Mouse (Mus musculus) heart, embryonic 13.5 days (tissue): ENCODE data around the gene Smim24. TPM values are rescaled to one million over a fixed set of nuclear protein-coding genes. Genes with fewer than 3 reads are reported as not detected.
A peak's percentile ranks its signal among the peaks of the same experiment; 100 is the strongest.

Experiments used
- ATAC-seq: fragments of 200-750 bp; cut with Nextera tagmentation; 2 replicates; pipeline ENCODE4 v1.8.0; 2017; ENCODE audit warnings: moderate TSS enrichment; ENCODE audit not compliant: insufficient number of reproducible peaks, low FRiP score, low TSS enrichment; ENCODE audit errors: extremely low read depth
- H3K27ac ChIP-seq: fragments of 300-500 bp; sonication (generic); replicated peaks from 2 replicates; pipeline ENCODE4 v1.5.1; 2015; ENCODE audit warnings: moderate library complexity, mild to moderate bottlenecking, inconsistent platforms
- H3K27me3 ChIP-seq: fragments of 300-500 bp; sonication (generic); replicated peaks from 2 replicates; pipeline ENCODE4 v1.6.1; 2015; ENCODE audit warnings: mild to moderate bottlenecking, inconsistent platforms
- H3K36me3 ChIP-seq: fragments of 300-500 bp; sonication (generic); 2 replicates; pipeline ENCODE4 v1.6.1; 2015; ENCODE audit warnings: mild to moderate bottlenecking, inconsistent platforms
- H3K4me1 ChIP-seq: fragments of 300-500 bp; sonication (generic); 2 replicates; pipeline ENCODE4 v1.6.1; 2015; ENCODE audit warnings: inconsistent platforms
- H3K4me2 ChIP-seq: fragments of 300-500 bp; sonication (generic); 2 replicates; pipeline ENCODE4 v1.6.1; 2015; ENCODE audit warnings: inconsistent platforms, mild to moderate bottlenecking, moderate library complexity
- H3K4me3 ChIP-seq: fragments of 300-500 bp; sonication (generic); 2 replicates; pipeline ENCODE4 v1.5.1; 2015; ENCODE audit warnings: moderate library complexity, mild to moderate bottlenecking, inconsistent platforms
- H3K9ac ChIP-seq: fragments of 300-500 bp; sonication (generic); 2 replicates; pipeline ENCODE4 v1.6.1; 2015; ENCODE audit warnings: inconsistent platforms, mild to moderate bottlenecking, moderate library complexity
- H3K9me3 ChIP-seq: fragments of 300-500 bp; sonication (generic); 2 replicates; pipeline ENCODE4 v1.6.1; 2016; ENCODE audit warnings: inconsistent platforms
- WGBS: fragments of 180-500 bp; shearing (Covaris S2); methylation state at CpG from one replicate; pipeline ENCODE4 v1.1.7; 2015; ENCODE audit warnings: mixed read lengths; 5-methylcytosine and 5-hydroxymethylcytosine counted together
- microRNA-seq: library from miRNA; unstranded; fragments of <30 nt; microRNA quantifications from one replicate; pipeline ENCODE4, GENCODE M21; 2016
- polyA plus RNA-seq: library from polyadenylated mRNA; unstranded; fragments of >200 nt; fragmentation: Nextera tagmentation; extraction: Ambion mirVana; gene quantifications from 2 replicates; pipeline ENCODE4 v1.2.1, GENCODE M21; 2015

Gene Smim24
- polyA plus RNA-seq, 1 experiment from 2014 or later: 2.7 TPM

DNA sequence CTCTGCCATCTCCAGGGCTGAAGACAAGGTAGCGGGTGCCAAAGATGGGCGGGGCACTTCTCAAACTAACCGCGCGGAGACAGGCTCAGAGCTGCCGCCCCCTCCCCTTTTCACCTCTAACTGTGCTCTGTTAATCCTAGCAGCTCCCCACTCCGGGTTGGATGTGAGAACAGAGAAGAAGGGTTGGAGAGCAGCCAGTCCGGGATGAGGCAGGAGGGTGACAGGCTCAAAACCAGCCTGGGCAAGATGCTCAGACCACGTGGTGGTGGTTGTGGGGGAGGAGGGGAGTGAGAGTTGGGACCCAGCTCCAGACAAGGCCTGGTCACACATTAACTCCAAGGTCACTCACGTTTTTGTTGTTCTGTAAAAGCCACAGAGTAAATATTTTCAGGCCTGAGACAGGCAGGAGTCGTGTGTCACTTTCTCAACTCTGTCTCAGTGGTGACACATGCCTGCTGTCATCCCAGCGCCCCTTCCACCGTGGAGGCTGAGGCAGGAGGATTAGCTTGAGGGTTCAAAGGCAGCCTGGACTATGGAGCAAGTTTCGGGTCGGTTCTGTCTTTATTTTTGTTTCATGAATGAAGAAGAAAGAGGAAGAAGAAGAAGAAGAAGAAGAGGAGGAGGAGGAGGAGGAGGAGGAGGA is 38.8 kb downstream of the Smim24 start:
- Histone ChIP-seq H3K4me3 (peak overlapping the region; percentile 81), H3K27ac (peak overlapping the region; percentile 97), H3K4me2 (peak overlapping the region; percentile 93), H3K36me3 (no peaks in the 10 kb centered on the region), H3K27me3 (peaks cover 13% of the 10 kb centered on the region; the same call in 1 of the 2 replicates), H3K9ac (peak overlapping the region; percentile 93), H3K9me3 (no peaks in the 10 kb centered on the region), H3K4me1 (peaks cover 49% of the 10 kb centered on the region)
- ATAC-seq: no peak
- 14% methylated on average over 13 of the region's 15 CpGs for WGBS

- no peak overlapping the region for H3K9ac ChIP-seq
- peaks cover 47% of the 10 kb centered on the region for H3K4me1 ChIP-seq
- no peaks in the 10 kb centered on the region for H3K9me3 ChIP-seq
- H3K4me2 ChIP-seq: peak overlapping the region; percentile 66
- 59% methylated on average over 21 of the region's 21 CpGs for WGBS
- no peak overlapping the region for H3K27ac ChIP-seq
- no peak for ATAC-seq
- H3K4me3 ChIP-seq: peak overlapping the region; percentile 34; the same call in 1 of the 2 replicates
- no peaks in the 10 kb centered on the region for H3K36me3 ChIP-seq
- H3K27me3 ChIP-seq: peaks cover 13% of the 10 kb centered on the region; the same call in 1 of the 2 replicates
Observed at GRCm38 (mm10) chr10:81432169-81432867, 39.5 kb downstream of the Smim24 start.

GRCm38 (mm10) chr10:81432868-81433262 is 40.0 kb downstream of the Smim24 start:
- H3K27ac ChIP-seq: no peak overlapping the region
- 4% methylated on average over 17 of the region's 17 CpGs for WGBS
- peak overlapping the region; percentile 44 for H3K9ac ChIP-seq
- H3K9me3 ChIP-seq: no peaks in the 10 kb centered on the region
- peak overlapping the region; percentile 66 for H3K4me2 ChIP-seq
- H3K4me3 ChIP-seq: peak overlapping the region; percentile 34
- no peaks in the 10 kb centered on the region for H3K36me3 ChIP-seq
- peak; percentile 55 for ATAC-seq
- peaks cover 13% of the 10 kb centered on the region; the same call in 1 of the 2 replicates for H3K27me3 ChIP-seq
- H3K4me1 ChIP-seq: peaks cover 43% of the 10 kb centered on the region

- H3K4me1 ChIP-seq: peaks cover 43% of the 10 kb centered on the region
- peaks cover 8% of the 10 kb centered on the region; the same call in 1 of the 2 replicates for H3K27me3 ChIP-seq
- no peak overlapping the region for H3K27ac ChIP-seq
- peak overlapping the region; percentile 66 for H3K4me2 ChIP-seq
- H3K9me3 ChIP-seq: no peaks in the 10 kb centered on the region
- 67% methylated on average over 26 of the region's 26 CpGs for WGBS
- no peak for ATAC-seq
- no peaks in the 10 kb centered on the region for H3K36me3 ChIP-seq
- H3K9ac ChIP-seq: peak overlapping the region; percentile 44; the same call in 1 of the 2 replicates
- no peak overlapping the region for H3K4me3 ChIP-seq
Observed at GRCm38 (mm10) chr10:81433541-81434289, 40.9 kb downstream of the Smim24 start.

DNA sequence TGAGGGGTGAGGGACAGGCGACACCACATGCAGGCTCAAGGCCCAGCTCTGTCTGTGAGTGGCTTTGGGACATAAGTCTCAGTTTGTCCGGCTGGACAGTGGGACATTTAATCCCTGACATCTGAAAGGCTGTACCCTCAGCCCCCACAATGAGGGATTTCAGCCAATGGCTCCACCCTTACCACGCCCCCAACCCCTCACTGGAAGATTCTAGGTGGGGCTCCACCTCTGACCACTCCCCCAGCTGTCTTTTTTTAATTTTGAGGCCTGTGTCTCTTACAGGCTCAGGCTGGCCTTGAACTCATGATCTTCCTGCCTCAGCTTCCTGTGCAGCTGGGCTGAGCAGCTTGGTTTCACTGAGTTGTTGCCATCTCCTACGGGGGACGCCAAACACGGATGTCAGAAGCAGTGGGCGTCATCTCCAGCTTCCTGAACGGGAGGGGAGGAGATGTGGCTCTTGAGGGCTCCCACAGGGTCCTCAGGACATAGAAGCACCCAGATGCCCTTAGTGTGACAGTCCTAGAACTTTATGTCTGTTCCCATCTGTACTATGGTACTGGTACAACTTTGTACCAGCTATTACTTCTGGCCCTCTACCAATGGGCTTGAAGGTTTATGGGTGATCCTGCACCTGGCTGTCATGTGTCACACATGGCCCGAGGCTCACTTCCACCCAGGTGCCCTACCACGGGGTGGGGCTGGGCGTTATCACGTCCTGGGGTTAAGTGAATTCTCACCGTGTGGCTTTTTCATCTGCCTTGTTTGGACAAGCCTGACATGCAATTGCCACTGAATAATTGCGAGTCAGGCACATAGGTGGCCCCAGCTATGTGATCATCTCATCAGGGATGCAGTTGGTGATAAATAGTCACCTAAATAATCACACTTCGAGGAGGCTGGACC is 41.8 kb downstream of the Smim24 start:
- no peak overlapping the region for H3K27ac ChIP-seq

DNA sequence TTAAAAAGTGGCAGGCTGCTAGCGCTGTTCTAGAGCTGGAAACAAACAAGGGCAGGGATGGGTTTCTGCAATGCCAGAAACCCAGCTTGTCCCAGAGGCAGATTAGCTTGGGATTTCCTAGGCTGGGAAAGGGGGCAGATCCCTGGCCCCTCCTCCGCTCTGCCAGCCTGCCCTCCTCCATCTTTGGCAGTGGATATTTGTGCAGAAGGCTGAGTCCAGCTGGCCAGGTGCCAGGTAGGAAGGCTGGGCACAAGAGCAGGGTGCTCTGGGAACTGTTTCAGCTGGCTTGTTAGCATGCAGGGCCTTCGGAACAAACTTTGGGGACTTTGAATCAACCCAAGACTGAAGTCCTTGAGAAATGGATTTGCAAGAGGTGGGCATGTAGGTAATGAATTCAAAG is 42.6 kb downstream of the Smim24 start:
- Histone ChIP-seq H3K4me3 (no peak overlapping the region), H3K9me3 (no peaks in the 10 kb centered on the region), H3K27ac (no peak overlapping the region), H3K27me3 (peaks cover 8% of the 10 kb centered on the region; the same call in 1 of the 2 replicates), H3K9ac (peak overlapping the region; percentile 20; the same call in 1 of the 2 replicates), H3K4me2 (no peak overlapping the region), H3K36me3 (no peaks in the 10 kb centered on the region), H3K4me1 (peaks cover 34% of the 10 kb centered on the region)
- 56% methylated on average over 3 of the region's 3 CpGs for WGBS
- no peak for ATAC-seq

More for the DNA sequence above, 41.8 kb downstream of the Smim24 start:
- Histone ChIP-seq H3K4me2 (no peak overlapping the region), H3K9me3 (no peaks in the 10 kb centered on the region), H3K36me3 (no peaks in the 10 kb centered on the region), H3K4me3 (no peak overlapping the region), H3K27me3 (peaks cover 8% of the 10 kb centered on the region; the same call in 1 of the 2 replicates), H3K9ac (peak overlapping the region; percentile 20; the same call in 1 of the 2 replicates), H3K4me1 (peaks cover 37% of the 10 kb centered on the region)
- ATAC-seq: no peak
- WGBS: 51% methylated on average over 15 of the region's 15 CpGs

- Histone ChIP-seq H3K27me3 (peaks cover 27% of the 10 kb centered on the region), H3K4me1 (no peaks in the 10 kb centered on the region), H3K36me3 (no peaks in the 10 kb centered on the region), H3K9me3 (no peaks in the 10 kb centered on the region), H3K9ac (no peak overlapping the region), H3K4me3 (no peak overlapping the region), H3K27ac (no peak overlapping the region), H3K4me2 (no peak overlapping the region)
- ATAC-seq: no peak
Observed at GRCm38 (mm10) chr10:81441019-81441418, 48.2 kb downstream of the Smim24 start.

Small RNAs within 50 kb of the gene (microRNA-seq; reads per million reads assigned to microRNA genes)
- gene Mir1191b (1.6 reads per million), gene Mir6913 (0.61 reads per million)

Other genes starting within 250 kb of the Smim24 start
- gene Pias4, start 225.1 kb upstream of the Smim24 start, polyA plus RNA-seq: 35.7 and 40.3 TPM in 2 replicates
- gene Eef2, start 216.4 kb upstream of the Smim24 start, polyA plus RNA-seq: 393 and 411 TPM in 2 replicates
- gene Dapk3, start 210.0 kb upstream of the Smim24 start, polyA plus RNA-seq: 41.5 and 42.4 TPM in 2 replicates
- 0.27 TPM in 1 of 2 replicates, not detected in the other for gene 4930442H23Rik, start 209.2 kb upstream of the Smim24 start, polyA plus RNA-seq
- 5.2 and 6.1 TPM in 2 replicates for gene Nmrk2, start 191.0 kb upstream of the Smim24 start, polyA plus RNA-seq
- gene Atcay, start 162.2 kb upstream of the Smim24 start, polyA plus RNA-seq: 0.43 and 0.53 TPM in 2 replicates
- gene Zfr2, start 159.9 kb upstream of the Smim24 start, polyA plus RNA-seq: 4.1 and 6.5 TPM in 2 replicates
- gene Matk, start 140.1 kb upstream of the Smim24 start, polyA plus RNA-seq: 1.6 and 1.9 TPM in 2 replicates
- 244 and 260 TPM in 2 replicates for gene Mrpl54, start 126.1 kb upstream of the Smim24 start, polyA plus RNA-seq
- gene Apba3, start 126.1 kb upstream of the Smim24 start, polyA plus RNA-seq: 45.4 and 51.4 TPM in 2 replicates
- 2.2 and 2.4 TPM in 2 replicates for gene Tjp3, start 101.5 kb upstream of the Smim24 start, polyA plus RNA-seq
- 31.0 and 32.0 TPM in 2 replicates for gene Pip5k1c, start 100.1 kb upstream of the Smim24 start, polyA plus RNA-seq
- 25.6 and 28.2 TPM in 2 replicates for gene Cactin, start 71.9 kb upstream of the Smim24 start, polyA plus RNA-seq
- 13.6 and 14.7 TPM in 2 replicates for gene Tbxa2r, start 64.3 kb upstream of the Smim24 start, polyA plus RNA-seq
- gene Gipc3, start 49.8 kb upstream of the Smim24 start, polyA plus RNA-seq: 0.06 TPM in 1 of 2 replicates, not detected in the other
- gene Hmg20b, start 42.6 kb upstream of the Smim24 start, polyA plus RNA-seq: 81.9 and 90.9 TPM in 2 replicates
- 10.7 and 11.1 TPM in 2 replicates for gene Mfsd12, start 35.6 kb upstream of the Smim24 start, polyA plus RNA-seq
- gene 4930404N11Rik, start 27.2 kb upstream of the Smim24 start, polyA plus RNA-seq: 0.98 and 1.1 TPM in 2 replicates
- 72.2 and 78.1 TPM in 2 replicates for gene Fzr1, start 14.5 kb upstream of the Smim24 start, polyA plus RNA-seq
- 69.7 and 73.6 TPM in 2 replicates for gene Dohh, start 8.6 kb upstream of the Smim24 start, polyA plus RNA-seq
- gene Gm48551, start 8.6 kb upstream of the Smim24 start, polyA plus RNA-seq: 2.1 and 2.3 TPM in 2 replicates
- 0.82 and 1.1 TPM in 2 replicates for gene Gm48552, start 4.0 kb upstream of the Smim24 start, polyA plus RNA-seq
- gene Nfic, start 62.6 kb downstream of the Smim24 start, polyA plus RNA-seq: 56.6 and 57.4 TPM in 2 replicates
- gene Celf5, start 89.7 kb downstream of the Smim24 start, polyA plus RNA-seq: 0.15 and 0.16 TPM in 2 replicates
- gene Ncln, start 103.3 kb downstream of the Smim24 start, polyA plus RNA-seq: 51.7 and 53.8 TPM in 2 replicates
- 0.53 and 0.62 TPM in 2 replicates for gene S1pr4, start 107.1 kb downstream of the Smim24 start, polyA plus RNA-seq
- 1.5 and 2.0 TPM in 2 replicates for gene Gna15, start 131.2 kb downstream of the Smim24 start, polyA plus RNA-seq
- gene Gna11, start 152.1 kb downstream of the Smim24 start, polyA plus RNA-seq: 59.0 and 62.7 TPM in 2 replicates
- gene Aes, start 166.4 kb downstream of the Smim24 start, polyA plus RNA-seq: 629 and 649 TPM in 2 replicates
- gene Tle2, start 181.5 kb downstream of the Smim24 start, polyA plus RNA-seq: 23.4 and 26.4 TPM in 2 replicates
- 30.1 and 30.4 TPM in 2 replicates for gene Tle6, start 208.0 kb downstream of the Smim24 start, polyA plus RNA-seq
- 0.44 and 0.64 TPM in 2 replicates for gene BC025920, start 213.2 kb downstream of the Smim24 start, polyA plus RNA-seq
- 24.6 and 25.6 TPM in 2 replicates for gene Sirt6, start 234.7 kb downstream of the Smim24 start, polyA plus RNA-seq
- 10.3 and 10.6 TPM in 2 replicates for gene Ankrd24, start 235.5 kb downstream of the Smim24 start, polyA plus RNA-seq